Mouse (Mus musculus) ES-Bruce4 (cell line): Measurements from ENCODE around the gene Lect2.

Source experiments
- CTCF ChIP-seq: IDR thresholded peaks from one replicate; pipeline ENCODE4 v1.8.1; 2011; ENCODE audit warnings: low read depth, low read length
- EP300 ChIP-seq: IDR thresholded peaks from 2 replicates; pipeline ENCODE4 v1.6.1; 2011; ENCODE audit warnings: low read depth, low read length; ENCODE audit not compliant: insufficient read depth

DNA sequence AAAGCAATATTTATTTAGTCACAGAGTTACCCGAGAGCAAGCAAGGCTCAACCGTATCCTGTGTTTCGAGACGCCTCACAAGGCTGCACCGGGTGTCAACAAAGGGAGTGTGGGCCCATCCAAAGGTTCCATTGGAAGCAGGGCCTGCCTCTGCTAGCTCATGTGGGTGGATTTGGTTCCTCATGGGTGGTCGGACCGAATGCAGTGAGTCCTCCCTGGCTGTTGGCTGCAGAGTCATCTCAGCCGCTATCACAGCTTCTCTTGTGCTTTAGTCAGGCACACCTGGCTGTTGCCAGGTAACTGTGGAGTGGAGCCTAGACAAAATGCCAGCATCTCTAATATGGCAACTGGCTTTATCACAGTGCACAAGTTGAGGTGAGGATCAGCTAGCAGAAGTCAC is 47.7 kb downstream of the Lect2 start:
- TF ChIP-seq CTCF (no peak), EP300 (no peak)
